Mouse (Mus musculus): ENCODE data around the gene Hoxd4. TPM values are rescaled to one million over a fixed set of nuclear protein-coding genes. Genes with fewer than 3 reads are reported as not detected.

Hoxd4 gene
- total RNA-seq, 4 experiments from 2014 or later: 0.32 to 0.79 (median 0.38) TPM

DNA sequence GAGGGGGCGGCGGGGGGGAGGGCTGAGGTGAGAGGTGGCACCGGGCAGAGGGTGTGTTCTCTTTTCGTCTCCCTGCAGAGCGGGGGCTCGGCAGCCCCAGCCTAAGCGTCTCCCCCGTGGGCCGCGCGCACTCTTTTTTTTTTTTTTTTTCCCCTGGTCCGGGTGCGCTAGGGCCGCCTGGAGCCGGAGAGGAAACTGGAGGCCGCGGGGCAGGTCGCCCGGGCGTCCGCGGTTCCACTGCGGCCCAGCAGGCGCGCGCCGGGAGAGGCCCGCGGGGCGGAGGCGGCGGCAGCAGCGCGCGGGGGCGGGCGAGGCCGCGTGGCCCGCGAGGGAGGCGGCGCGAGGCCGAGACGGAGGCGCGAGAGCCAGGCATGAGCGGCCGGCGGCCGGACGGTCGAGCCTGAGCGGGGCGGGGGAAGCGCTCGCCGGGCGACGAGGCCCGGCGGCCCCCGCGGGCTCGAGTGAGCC, 6.7 kb upstream of the Hoxd4 start:
- DNase-seq (ENCODE audit: low spot score): no peak

DNA sequence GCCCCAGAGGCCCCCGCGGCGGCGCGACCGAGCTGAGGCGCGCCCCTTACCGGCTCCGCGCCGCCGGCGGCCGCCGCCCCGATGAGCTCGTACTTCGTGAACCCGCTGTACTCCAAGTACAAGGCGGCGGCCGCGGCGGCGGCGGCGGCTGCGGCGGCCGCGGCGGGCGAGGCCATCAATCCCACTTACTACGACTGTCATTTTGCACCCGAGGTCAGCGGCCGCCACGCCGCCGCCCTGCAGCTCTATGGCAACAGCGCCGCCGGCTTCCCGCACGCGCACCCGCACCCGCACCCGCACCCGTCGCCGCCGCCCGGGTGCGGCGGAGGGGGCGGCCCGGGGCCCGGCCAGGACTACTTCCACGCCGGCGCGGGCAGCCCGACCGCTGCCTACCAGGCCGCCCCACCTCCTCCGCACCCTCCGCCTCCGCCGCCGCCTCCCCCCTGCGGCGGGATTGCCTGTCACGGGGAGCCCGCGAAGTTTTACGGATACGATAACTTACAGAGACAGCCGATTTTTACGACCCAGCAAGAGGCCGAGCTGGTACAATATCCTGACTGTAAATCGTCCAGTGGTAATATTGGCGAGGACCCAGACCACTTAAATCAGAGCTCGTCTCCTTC, 6.2 kb upstream of the Hoxd4 start:
- no peak for DNase-seq (ENCODE audit: low spot score)

DNA sequence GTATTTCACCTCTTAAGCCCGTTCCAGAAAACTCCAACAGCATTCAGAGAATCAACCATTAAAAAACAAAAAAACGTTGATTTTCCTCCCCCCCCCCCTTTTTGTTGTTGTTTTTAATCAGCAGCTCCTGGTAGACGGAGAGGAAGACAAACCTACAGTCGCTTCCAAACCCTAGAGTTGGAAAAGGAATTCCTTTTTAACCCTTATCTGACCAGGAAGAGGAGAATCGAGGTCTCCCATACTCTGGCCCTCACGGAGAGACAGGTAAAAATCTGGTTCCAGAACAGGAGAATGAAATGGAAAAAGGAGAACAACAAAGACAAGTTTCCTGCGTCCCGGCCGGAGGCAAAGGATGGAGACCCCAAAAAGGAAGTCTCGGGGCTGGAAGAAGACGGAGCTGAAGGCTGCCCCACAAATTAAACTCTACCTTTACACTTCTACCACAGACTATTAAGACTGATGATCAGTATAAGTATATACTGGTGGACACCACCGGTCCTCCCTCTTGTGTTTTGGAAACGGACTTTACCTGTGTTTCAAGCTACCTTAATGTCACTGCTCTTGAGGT, 5.3 kb upstream of the Hoxd4 start:
- DNase-seq (ENCODE audit: low spot score): no peak

DNA sequence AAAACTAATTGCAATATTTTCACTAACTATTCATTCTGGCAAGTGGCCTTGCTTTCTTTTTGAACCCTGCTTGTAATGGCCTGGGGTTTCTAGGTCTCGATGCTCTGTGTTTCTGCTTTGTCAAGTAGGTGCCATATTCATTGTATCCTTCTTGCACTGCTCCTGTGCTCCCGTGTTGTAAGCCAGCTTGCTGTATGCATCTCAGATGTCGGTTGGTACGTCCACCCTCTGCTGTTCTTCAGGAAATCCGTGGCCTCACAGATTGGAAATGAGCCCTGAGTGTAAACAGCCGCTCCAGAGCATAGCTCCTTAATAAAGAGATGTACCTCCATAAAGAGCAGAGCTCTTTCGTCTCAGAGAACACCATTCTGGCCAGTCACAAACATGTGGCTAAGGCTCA, 4.1 kb upstream of the Hoxd4 start:
- DNase-seq (ENCODE audit: low spot score): no peak

DNA sequence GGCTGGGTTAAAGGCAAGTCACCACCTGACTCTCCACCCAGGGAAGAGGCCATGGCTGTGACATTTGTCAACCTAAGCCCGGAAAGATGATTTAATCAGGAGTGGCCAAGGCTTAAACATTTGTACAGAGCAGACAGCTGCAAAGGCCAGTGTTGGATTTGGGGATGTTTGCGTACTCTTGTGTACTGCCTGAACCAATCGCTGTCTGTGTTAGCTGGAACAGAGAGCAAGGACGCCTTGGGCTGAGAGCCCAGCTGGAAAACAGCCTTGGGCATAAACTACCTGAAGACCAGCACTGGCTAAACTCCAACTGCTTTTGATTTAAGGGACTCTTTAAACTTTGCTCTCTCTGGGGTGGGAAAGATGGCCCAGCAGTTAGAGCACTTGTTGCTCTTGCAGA, 3.1 kb upstream of the Hoxd4 start:
- no peak for DNase-seq (ENCODE audit: low spot score)

DNA sequence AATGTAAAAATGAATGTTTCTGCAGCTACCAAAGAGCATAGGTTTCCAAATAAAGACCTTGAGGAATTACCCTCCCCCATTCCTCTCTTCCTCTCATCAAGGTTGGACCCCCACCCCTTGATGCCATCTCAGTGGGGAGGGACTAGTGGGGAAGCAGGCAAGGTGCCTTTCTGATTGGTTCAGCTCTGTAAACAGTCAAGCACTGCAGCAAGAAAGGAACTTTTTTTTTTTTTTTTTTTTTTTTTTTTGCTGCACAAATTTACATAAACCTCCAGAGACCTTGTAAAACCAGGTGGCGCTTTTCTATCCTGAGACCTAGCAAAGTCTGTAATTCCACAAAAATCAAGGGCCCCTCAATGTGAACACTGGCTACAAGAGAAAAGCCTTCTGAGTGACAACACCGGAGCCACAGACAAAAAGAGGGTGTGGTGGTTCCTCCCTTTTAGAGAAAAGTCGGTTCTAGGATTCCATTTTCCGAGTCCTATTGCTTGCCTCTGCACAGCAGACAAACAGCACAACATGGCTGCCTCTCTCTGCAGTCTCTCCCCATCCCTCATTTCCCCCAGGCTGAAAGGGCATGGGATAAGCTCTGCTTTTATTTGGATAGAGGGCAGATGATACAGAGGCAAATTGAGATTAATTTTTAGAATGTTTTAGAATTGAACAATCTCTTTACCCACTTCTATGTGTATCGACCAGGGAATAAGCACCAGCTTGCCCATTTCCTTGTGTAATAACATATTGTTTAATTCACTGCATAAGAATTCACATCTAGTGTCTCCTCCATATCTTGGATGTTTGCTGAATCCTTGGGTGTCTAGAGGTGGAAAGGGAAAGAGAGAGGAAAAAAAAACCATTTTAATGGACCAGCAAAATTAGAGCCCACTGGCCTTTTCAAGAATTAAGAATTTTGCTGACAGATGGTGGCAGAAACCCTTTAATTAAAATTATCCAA, 2.0 kb upstream of the Hoxd4 start:
- DNase-seq (ENCODE audit: low spot score): no peak

DNA sequence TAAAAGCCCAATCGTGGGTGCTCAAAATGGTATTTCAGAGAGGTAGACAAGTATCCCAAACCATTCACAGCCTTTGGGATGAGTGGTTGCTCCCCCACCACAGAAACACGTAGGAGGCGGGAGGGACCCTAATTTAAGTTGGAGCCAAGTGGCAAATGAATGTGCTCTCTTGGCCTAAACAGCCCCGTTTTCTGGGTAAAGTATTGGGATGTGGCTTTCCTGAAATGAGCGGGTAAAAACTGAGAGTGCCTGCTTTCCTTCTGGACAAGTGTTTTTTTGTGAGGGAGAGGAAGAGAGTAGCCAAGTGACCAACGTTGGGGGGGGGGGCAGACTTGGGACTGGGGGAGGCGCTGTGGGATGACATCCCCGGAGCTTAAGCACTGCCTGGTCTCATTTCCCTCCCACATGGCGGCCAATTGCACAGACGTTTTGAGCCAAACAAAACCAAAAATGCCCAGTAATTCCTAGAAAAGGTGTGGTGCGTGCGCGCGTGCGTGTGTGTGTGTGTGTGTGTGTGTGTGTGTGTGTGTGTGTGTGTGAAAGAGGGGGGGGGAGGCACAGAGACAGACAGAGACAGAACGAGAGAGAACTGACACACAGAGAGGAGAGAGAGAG, 693 bp upstream of the Hoxd4 start:
- DNase-seq (ENCODE audit: low spot score): no peak

DNA sequence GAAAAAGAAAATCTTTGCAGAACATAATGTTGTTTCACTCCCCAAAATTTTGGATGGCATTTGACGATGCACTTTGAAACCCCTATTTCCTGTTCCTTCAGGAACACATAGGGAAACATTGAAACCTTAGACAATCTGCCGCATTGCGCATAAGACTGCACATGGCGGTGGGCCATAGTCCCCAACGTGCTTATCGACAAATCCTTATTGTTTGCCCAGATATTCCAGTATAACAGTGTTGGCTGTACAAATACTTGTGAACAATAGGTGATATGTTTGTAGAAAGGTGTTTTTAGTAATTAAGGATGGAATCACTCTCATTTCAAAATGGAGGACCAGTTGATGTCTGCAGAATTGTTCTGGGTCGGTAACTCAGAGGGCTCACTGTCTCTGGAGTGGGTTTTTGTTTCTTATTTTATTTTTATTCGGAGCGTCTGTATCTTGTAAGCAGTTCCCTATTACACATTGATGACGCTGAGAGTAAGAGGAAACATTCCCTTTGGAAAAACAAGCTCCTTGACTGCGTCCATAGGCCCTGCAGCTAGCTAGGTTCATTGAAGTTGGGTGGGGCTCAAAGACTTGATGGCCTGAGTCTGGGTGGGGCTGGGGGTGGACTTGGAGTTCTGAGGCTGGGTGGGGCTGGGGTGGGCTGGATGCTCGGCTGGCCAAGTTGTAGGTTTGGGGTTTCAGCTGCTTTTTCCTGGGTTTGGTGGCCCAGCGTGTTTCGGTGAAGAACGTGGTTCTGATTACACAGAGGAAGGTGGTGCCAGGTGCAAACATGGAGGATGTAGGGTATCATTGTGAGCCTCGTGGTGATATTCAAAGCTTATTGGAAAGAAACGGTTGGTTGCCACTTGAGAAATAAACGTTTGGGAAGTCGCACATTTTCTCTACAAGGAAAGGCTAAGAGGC, 1.8 kb downstream of the Hoxd4 start:
- no peak for DNase-seq (ENCODE audit: low spot score)

DNA sequence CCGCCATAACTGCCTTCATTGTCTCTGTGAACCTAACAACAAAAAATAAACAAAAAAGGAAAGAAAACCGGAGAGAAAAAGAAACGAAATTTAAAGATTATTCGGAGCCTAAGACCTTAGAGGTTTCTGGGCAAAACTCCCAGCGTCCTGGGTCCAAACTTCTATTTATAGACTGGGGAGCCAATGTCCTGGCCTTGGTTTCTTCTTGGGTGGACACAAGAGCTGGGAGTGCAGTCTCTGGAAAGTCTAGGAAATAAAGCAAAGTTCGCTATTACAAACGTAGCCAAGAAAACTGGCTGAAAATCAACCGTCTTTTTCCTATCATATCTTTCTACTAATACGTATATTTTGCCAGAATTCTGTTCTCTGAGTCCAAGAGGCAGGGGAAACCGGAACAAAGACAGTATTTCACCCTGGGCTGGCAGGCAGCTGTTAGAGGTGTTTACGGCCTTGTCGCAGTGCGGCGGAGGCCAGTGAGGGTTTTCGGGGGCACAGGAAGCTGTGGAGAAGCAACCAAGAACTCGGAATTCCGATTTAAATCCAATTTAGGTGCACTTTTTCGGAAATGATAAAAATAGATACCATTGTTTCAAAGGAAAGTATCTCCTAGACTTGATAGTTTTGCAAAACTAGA, 2.5 kb downstream of the Hoxd4 start:
- no peak for DNase-seq (ENCODE audit: low spot score)

DNA sequence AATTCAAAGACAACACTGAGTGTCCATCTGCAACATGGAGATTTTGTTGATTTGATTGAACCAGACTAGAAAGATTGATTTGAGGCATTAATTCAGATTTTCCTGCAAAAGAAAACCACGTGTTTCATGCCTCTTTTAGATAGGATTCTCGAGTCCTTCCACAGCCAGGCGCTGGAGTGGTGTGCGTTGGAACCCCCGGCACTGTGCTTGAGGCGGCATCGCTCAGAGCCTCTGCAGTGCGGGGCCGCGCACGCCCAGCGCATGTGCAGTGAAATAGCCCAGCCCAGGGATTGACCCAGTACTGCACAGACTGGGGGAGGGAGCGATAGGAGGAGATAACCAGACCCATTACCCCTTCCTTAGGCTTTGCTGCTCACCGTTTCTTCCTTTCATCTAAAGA, 3.2 kb downstream of the Hoxd4 start:
- no peak for DNase-seq (ENCODE audit: low spot score)

DNA sequence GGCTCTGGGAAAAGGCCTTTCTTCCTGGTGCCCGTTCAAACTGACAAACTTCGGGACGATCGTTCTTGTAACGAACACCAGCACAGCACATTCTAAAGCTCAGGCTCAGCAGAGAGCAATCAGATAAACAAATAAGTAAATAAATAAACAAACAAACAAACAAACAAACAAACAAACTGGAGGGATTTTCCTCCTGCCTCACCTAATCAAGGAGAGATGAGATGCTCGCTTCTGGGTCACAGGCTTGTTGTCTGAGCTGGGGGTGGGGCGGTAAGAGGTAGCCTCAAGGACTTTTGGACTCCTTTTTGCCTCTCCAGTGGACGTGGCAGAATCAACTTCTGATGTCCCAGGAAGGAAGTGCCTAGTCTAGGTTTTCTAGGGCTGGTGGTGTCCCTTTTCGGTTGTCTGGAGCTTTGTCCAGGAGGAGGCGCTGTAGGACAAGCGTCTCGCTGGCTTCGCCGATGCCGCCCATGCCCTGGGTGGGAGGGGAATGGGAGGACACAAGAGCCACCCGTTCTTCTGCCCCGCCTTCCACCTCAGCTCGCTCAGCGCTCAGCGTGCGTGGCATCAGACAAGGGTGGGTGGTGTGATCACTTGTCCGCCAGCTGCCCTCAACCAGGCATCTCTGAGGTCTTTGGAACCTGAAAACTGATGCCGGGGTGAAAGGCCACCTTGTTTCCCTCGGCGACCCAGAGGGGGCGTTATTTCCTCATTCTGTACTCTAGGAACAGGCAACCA, 3.9 kb downstream of the Hoxd4 start:
- DNase-seq (ENCODE audit: low spot score): peak; percentile 84

DNA sequence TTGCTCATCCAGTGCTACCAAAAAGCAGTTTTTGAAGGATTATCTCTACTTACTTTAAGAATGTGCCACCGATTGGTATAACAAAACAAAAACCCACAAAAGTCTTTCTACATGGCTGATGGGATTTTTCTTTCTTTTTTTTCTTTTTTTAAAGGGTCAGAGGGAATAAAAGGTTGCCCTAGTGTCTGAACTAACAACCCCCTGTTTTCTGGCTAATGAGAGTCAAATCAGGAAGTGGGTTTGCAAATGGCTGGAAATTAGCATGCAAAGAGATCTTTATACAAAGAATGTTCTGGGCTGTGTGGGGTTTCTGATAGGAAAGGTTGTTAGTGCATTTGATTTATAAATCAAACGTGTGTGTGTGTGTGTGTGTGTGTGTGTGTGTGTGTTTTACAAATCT, 8.7 kb downstream of the Hoxd4 start:
- DNase-seq (ENCODE audit: low spot score): no peak

DNA sequence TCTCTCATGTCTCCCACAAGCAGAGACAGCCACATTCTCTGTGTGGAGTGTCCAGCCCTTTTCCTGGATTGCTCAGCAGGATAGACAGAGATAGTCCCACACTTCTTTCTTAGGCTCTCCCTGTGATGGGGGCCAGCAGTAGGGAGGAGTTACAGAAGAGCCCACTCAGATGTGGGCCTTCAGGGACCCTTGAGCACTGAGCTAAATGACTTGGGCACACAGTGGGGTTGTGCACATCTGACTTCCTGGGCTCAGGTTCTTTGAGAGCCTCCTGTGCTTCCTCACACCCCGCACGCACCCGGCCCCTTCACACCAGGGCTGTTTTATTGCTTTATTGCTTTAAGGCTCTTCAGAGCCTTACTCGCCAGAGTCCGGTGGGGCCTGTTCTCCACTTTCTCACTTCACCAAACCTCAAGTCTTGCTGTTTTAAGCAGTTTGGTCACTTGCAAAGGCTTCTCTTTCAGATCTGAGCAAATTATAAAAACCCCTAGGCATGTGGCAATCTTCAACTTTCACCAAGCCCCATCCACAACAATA, 9.3 kb downstream of the Hoxd4 start:
- DNase-seq (ENCODE audit: low spot score): no peak

DNA sequence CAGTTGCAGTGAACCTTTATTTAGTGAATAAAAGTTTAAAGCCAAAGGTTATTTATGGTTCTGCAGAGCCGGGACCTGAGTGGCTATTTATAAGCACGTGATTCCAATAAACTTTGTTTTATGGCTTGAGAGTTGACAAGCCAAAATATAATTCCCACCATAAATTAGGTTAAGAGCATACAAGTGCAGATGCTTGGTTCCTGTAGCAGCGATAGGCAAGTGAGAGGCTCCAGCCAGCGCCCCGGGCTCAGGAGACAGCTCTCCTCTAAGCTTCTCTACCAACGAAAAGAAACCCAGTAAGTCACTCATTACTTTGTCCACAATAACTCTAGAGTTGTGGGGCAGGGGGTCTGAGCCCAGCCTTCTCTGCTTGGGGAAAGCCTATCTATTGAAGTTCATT, 10.2 kb downstream of the Hoxd4 start:
- no peak for DNase-seq (ENCODE audit: low spot score)

DNA sequence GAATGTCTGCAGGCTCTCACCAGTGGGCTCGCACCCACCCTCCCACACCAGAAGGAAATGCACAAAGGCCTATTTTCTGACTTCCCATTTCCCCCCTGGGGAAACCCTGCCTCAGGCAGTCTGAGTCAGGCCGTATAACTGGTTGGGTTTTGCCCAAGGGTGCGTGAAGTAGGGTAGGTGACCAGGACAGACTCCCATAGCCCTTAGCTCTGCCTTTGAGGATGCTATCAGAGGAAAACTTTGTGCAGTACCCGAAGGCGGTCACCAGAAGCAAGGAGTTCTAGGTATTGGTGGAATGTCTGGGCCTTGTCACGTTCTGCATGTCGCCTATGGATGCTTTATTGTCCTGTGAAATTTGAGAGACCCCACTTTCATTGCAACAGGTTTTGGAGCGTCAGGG, 11.2 kb downstream of the Hoxd4 start:
- no peak for DNase-seq (ENCODE audit: low spot score)

DNA sequence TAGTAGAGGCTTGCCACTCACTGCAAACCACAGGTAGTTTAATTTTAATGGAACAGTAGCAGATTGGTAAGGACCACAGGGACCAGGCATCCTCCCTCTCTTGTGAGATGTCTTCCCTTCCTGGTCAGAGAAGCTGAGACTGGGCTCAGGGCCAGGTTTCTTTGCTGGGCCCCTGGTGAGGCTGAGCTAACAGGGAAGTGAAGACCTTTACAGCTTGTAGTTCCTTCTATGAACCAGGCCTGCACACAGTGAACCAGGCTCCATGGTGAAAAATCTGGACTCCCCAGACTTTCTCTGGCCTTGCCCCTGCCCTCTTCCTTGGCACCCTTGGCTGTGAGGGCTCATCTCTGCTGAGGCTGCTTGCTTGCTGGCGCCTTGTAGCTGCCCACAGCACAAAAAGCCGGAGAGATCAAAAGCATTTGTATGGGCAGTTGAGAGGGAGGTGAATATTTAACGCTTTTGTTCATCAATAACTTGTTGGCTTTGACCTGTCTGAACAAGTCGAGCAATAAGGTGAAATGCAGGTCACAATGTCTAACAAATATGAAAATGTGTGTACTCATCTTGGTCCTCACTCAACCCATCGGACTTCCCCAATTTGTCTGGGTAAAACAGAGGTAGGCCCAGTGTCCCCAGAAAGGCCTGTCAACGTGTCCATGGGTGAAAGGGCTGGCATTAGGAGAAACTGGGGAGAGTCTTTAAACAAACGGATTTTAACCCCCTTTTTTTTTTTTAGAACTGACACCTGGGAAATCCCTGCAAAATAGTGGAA, 12.7 kb downstream of the Hoxd4 start:
- DNase-seq (ENCODE audit: low spot score): no peak

DNA sequence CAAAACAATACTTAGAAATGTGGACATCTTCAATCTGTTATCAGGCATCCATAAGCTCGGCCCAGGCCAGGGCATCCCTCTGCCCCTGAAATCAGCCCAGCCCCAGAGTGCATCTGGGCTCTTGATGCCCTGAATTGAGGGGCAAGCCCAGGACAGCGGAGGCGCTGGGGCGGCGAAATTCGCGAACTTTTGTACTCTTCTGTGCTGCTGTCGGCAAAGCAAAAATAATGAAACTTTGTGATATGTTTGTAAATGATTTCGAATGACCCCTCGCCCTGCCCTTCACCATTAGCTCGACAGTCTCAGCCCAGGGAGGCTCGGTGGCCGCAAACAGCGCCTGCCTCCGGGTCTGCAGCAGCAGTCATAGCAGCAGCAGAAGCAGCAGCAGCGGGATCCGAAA, 13.4 kb downstream of the Hoxd4 start:
- DNase-seq (ENCODE audit: low spot score): no peak

DNA sequence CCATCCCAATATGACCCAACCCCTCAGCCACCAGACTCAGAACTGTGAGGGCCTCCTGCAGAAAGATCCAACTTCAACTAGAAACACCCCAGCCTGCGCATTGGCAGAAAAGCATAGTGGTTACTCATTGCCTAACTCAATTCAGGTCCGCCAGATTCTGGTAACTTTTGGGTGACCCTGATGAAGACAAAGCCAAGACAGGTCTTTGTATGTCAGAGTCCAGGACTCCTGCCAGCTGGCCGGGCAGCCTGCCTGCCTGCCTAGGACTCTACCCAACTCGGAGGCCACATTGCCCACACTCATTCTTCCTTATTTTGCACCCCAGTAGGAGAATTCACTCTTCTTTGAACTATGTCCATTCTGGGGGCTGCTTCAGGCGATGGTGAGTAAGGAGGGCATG, 14.8 kb downstream of the Hoxd4 start, which contains the start of gene Gm28230:
Gene Gm28230, plus strand, starts transcription at position 178 of the 400 bp plus-strand sequence.
- DNase-seq (ENCODE audit: low spot score): no peak

Data from heart, adult 8-10 months (tissue).